Mouse (Mus musculus) hindbrain, embryonic 10.5 days (tissue): ENCODE results near the gene Vav3. TPM values are rescaled to one million over a fixed set of nuclear protein-coding genes. Genes with fewer than 3 reads are reported as not detected.
A peak's percentile ranks its signal among the peaks of the same experiment; 100 is the strongest.

Source experiments
- DNase-seq: peaks from one replicate; pipeline ENCODE4 v3.0.0-alpha.2; 2017; ENCODE audit warnings: low spot score
- H3K27ac ChIP-seq: fragments of 300-500 bp; sonication (generic); 2 replicates; pipeline ENCODE4 v1.5.1; 2016; ENCODE audit warnings: mild to moderate bottlenecking, moderate library complexity
- H3K27me3 ChIP-seq: fragments of 300-500 bp; sonication (generic); 2 replicates; pipeline ENCODE4 v1.6.1; 2016; ENCODE audit warnings: mild to moderate bottlenecking; ENCODE audit not compliant: poor library complexity, insufficient read depth, severe bottlenecking
- H3K36me3 ChIP-seq: fragments of 300-500 bp; sonication (generic); 2 replicates; pipeline ENCODE4 v1.6.1; 2016; ENCODE audit warnings: mild to moderate bottlenecking, moderate library complexity
- H3K4me1 ChIP-seq: fragments of 300-500 bp; sonication (generic); replicated peaks from 2 replicates; pipeline ENCODE4 v1.6.1; 2016; ENCODE audit warnings: mild to moderate bottlenecking
- H3K4me3 ChIP-seq: fragments of 300-500 bp; sonication (generic); 2 replicates; pipeline ENCODE4 v1.5.1; 2016; ENCODE audit warnings: mild to moderate bottlenecking, moderate library complexity
- H3K9me3 ChIP-seq: fragments of 300-500 bp; sonication (generic); 2 replicates; pipeline ENCODE4 v1.6.1; 2016; ENCODE audit warnings: mild to moderate bottlenecking, moderate library complexity
- WGBS: fragments of 180-500 bp; shearing (Covaris S2); methylation state at CpG from one replicate; pipeline ENCODE4 v1.1.7; 2016; 5-methylcytosine and 5-hydroxymethylcytosine counted together
- polyA plus RNA-seq: library from polyadenylated mRNA; unstranded; fragments of >200 nt; fragmentation: Nextera tagmentation; extraction: Ambion mirVana; gene quantifications from 2 replicates; pipeline ENCODE4 v1.2.1, GENCODE M21; 2016

Vav3 gene
- polyA plus RNA-seq, 1 experiment from 2014 or later = 12.2 TPM

DNA sequence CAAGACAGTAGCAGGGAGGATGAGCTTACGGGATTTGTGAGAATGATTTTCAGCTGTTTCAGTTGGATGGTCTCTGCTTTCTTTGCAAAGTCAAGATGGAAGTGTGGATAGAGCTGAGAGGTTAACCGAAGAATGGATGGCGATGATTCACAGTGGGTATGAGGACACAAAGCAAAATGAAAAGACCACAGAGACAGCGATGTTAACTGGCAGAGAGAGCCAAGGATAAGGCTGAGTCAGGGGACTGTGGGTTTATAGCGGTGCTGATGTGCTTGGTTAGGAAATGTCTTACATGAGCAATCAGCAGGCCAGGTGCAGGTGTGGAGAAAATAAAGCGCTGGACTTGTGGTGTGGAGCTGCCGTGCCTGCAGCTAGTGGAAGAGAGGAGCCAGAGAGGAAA is 371.3 kb downstream of the Vav3 start:
- Histone ChIP-seq H3K9me3 (no peaks in the 10 kb centered on the region), H3K36me3 (no peaks in the 10 kb centered on the region), H3K4me1 (no peaks in the 10 kb centered on the region), H3K27me3 (no peaks in the 10 kb centered on the region), H3K4me3 (no peak overlapping the region), H3K27ac (no peak overlapping the region)
- WGBS = 92% methylated on average over 7 of the region's 7 CpGs
- DNase-seq = no peak

DNA sequence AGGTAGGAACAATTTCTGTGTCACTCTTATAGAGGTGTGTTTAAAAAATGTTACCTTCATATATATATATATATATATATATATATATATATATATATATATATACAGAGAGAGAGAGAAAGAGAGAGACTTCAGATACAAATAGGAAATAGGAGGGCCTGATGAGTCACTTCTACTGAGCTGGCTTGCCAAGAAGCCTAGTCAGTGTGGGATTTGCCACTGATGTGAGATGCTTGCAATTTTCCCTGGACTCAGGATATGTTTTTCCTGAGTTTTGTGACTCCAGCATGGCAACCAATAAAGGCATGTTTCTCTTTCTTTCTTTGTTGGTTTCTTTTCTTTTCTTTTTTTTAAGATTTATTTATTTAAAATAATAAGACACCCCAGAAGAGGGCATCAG is 374.0 kb downstream of the Vav3 start:
- no peak for DNase-seq
- Histone ChIP-seq H3K27me3 (no peaks in the 10 kb centered on the region), H3K4me1 (no peaks in the 10 kb centered on the region), H3K4me3 (no peak overlapping the region), H3K27ac (no peak overlapping the region), H3K36me3 (no peaks in the 10 kb centered on the region), H3K9me3 (no peaks in the 10 kb centered on the region)

DNA sequence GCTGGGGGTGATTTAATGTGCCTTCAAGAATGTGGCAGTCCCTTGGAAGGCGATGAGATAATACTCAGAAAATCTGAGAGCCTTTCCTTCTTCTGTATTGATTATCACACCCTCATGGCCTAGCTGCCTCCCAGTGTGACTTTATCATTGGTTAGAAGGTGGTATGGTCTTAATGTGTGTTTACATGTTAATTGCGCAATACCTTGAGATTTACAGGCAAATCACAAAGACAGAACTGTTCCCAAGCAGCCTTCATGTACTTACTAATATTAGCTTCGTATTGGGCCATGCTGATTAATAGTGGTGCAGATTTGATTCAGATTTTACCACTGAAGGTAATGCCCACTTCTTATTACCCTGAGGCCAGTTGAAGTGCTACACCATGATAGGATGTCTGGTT is 381.3 kb downstream of the Vav3 start:
- H3K9me3 ChIP-seq = no peaks in the 10 kb centered on the region
- no peaks in the 10 kb centered on the region for H3K4me1 ChIP-seq
- no peaks in the 10 kb centered on the region for H3K36me3 ChIP-seq
- H3K27me3 ChIP-seq = no peaks in the 10 kb centered on the region
- no peak overlapping the region for H3K4me3 ChIP-seq
- WGBS = 94% methylated on average over 3 of the region's 3 CpGs
- H3K27ac ChIP-seq = no peak overlapping the region
- DNase-seq = no peak

DNA sequence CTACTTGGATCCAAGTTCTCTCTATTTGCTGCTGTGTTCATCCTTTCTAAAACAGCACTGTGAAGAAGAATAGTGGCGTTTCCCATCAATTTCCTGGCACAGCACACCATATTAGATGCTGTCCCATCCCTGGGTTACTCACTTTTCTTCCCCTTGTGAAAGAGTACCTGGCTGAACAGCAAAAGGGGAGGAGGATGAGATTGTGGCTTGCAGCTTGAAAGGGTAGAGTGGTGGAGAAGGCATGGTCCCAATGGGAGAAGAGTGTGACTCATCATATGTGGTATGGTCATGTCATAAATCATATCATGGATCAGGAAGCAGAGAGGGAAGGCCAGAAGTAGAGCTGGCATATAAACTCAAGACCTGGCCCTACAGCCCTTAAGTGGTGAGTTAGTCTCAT is 386.3 kb downstream of the Vav3 start:
- no peak for DNase-seq
- H3K36me3 ChIP-seq = no peaks in the 10 kb centered on the region
- no peaks in the 10 kb centered on the region for H3K27me3 ChIP-seq
- no peak overlapping the region for H3K4me3 ChIP-seq
- 77% methylated on average over 1 of the region's 1 CpGs for WGBS
- no peak overlapping the region for H3K27ac ChIP-seq
- no peaks in the 10 kb centered on the region for H3K9me3 ChIP-seq
- peaks cover 6% of the 10 kb centered on the region for H3K4me1 ChIP-seq

DNA sequence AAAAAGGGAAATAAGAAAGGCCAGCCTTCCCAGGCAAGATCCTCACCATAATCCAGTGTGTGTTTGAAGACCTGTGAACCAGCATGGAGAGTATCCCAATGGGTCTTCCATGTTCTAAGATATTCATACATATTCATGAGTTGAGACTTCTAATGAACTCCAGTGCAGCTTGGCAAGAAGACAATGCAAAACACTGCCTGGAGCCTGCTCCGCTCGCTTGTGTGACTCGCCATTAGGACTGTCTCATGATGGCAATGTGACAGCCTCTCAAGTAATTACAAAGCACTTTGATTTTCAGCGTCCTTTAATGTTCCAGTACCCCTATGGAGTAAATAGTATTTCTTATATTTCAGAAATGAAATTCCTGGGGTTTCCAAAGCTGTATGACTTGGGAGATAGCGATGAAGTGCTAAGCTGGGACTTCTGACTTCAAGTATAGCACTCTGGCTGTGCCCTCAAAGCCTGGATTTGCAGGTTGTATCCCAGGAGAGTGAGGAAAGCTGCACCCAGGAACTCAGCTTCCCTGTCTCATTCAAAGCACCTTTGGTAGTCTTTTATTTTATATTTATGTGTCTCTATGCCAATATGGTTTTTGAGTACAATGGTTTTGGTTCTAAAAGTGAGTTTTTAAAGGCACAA is 391.3 kb downstream of the Vav3 start:
- no peak for DNase-seq
- H3K9me3 ChIP-seq = no peaks in the 10 kb centered on the region
- H3K4me1 ChIP-seq = peaks cover 12% of the 10 kb centered on the region
- H3K36me3 ChIP-seq = no peaks in the 10 kb centered on the region
- 56% methylated on average over 5 of the region's 5 CpGs for WGBS
- no peak overlapping the region for H3K27ac ChIP-seq
- no peaks in the 10 kb centered on the region for H3K27me3 ChIP-seq
- no peak overlapping the region for H3K4me3 ChIP-seq

DNA sequence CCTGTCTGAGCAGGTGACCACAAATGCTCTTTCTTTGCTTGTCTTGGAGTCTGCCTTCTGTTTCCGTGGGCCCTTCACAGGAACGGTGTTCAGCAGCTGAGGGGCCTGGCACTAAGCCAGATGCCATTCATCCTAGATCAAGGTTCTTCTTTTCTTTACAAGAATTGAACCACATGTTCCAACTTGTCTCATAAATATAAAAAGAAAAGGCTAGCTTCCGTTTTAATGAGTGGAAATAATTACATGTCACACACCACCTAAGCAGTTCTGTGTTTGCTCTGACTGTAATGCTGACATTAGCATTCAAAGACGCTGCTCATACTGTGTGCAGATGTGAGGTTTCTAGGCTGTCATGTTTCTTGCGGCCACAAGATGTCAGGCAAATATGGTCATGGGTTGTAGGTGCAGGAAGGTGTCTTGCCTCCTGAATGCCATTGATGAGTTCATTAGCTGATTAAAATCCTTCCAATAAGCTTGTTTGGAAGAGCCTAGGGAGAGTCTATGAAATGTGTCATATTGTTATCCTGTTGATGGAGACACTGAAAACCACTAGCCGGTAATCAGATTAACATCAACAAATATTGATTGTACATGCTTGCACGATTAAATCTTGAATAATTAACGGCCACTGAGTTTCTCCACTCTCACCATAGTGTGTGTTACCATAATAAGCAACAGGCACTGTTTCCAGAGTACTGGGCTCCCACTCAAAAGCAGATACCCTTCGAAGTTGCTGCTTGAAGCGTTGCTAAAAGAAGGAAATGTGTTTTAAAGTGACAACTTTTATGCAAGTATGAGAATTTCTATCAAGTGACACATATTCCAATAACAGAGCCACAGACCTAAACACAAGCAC is 392.1 kb downstream of the Vav3 start:
- Histone ChIP-seq H3K27me3 (no peaks in the 10 kb centered on the region), H3K27ac (no peak overlapping the region), H3K4me1 (peaks cover 12% of the 10 kb centered on the region), H3K4me3 (no peak overlapping the region), H3K9me3 (no peaks in the 10 kb centered on the region), H3K36me3 (no peaks in the 10 kb centered on the region)
- WGBS = 63% methylated on average over 10 of the region's 10 CpGs
- peak; percentile 17 for DNase-seq

Other genes starting within 250 kb of the Vav3 start
- 25.9 and 29.7 TPM in 2 replicates for gene Slc25a24, start 217.5 kb upstream of the Vav3 start, polyA plus RNA-seq